Mouse (Mus musculus) kidney, adult 18-20 months (tissue): ENCODE measurements around the gene Nrp1.

Source experiments
- DNase-seq: peaks from one replicate; pipeline ENCODE4 v3.0.0; 2021

Gene Nrp1

GRCm38 (mm10) chr8:128517546-128518102 lies 159.2 kb downstream of the Nrp1 start:
- no peak for DNase-seq

- peak; percentile 8 for DNase-seq
These were observed 161.0 kb downstream of the Nrp1 start for GRCm38 (mm10) chr8:128519366-128519765.

- peak; percentile 11 for DNase-seq
These were observed 165.4 kb downstream of the Nrp1 start for GRCm38 (mm10) chr8:128523825-128524224.

GRCm38 (mm10) chr8:128525912-128526311 lies 167.5 kb downstream of the Nrp1 start:
- DNase-seq, result no peak

- DNase-seq, result no peak
These were observed 170.4 kb downstream of the Nrp1 start for GRCm38 (mm10) chr8:128528591-128529383.

DNA sequence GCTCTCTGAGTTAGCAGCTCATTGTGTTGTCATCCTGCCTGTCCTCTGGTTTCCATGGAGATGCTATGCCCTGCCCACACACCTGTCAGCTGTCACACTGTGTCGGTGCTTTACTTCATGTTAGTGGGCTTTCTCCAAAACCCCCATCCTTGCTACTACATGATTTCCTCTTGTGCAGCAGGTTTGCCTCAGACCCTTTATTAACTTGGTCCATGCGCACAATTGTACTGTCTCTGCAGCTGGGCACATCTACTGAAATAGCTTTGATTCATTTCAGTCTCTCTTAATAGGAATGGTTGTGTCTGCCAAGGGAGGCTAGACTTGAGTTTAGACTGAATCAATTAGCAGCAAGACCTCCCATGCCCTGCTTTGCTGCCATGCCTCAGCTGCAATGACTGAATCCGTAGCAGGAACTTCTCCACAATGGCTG lies 176.1 kb downstream of the Nrp1 start:
- no peak for DNase-seq

DNA sequence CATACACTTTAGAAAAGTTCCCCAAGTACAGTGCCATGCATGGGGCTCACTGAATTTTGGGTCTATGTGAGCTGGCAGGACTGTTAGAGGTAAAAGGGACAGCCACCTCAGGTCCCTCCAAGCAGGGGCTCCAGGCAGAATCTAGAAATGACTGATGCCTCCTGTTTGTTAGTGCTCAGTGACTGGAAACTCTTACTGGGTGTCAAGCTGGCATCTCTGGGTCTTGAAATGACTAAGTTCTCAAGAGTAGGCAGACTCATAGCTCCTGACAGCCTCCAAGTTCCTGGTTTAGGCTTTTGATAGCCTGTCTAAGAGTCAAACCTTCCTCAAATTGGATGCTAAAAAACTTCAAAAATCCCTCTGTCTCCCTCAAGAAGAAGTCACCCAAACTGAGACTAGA lies 177.3 kb downstream of the Nrp1 start:
- DNase-seq, result no peak

DNA sequence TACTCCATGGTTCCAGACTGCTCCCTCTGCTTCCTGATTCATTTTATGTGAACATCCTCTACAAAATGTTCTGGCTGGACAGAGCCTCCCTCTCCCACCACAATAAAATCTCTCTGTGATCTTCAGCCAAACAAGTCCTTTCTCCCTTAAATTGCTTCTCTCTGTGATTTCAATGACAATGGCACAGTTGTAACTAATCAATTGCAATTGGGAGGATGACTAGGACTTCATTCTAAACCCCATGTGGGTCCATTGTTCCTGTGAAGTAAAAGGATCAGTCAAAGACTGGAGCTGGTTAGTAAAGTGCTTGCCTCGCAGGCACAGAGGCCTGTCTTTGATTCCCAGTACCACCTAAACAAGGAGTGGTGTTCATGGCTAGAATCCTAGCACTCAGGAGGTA lies 180.0 kb downstream of the Nrp1 start:
- no peak for DNase-seq

DNA sequence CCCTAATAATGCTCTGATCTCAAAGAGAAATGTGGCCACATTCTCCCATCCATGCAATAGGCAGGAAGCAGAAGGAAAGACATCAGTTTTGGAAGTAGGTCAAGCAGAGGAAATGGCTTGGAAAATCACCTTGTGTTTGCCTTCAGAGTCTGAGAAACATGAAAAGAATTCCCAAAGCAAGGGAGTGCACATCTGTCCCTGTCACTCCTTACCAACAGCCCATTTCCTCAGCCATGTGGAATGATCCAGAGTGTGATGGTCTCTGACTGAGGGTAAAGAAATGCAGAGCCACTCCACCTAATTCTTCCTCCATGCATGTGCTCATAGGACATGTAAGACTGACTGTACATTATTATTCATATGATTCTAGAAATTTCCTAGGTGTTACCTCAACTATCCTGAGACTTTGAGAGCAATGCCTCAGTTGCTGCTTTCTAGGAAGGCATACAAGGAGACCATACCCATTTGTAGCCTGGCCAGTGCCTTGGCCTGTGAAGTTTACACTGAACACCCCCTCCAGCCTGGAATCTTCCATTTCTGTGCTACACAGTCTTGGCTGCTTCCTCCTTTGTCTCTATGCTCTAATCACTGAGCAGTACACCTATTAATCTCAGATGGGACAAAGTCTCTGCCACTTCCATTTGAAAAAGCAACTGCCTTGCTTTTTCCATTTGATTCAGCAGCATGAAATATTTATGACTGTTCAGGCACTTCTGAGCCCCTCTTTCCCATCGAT lies 183.1 kb downstream of the Nrp1 start:
- DNase-seq, result no peak

- no peak for DNase-seq
These were observed 185.9 kb downstream of the Nrp1 start for GRCm38 (mm10) chr8:128544128-128544846.

- DNase-seq, result no peak
These were observed 187.9 kb downstream of the Nrp1 start for GRCm38 (mm10) chr8:128546287-128546686.

- DNase-seq, result no peak
These were observed 189.0 kb downstream of the Nrp1 start for GRCm38 (mm10) chr8:128547361-128547760.

GRCm38 (mm10) chr8:128549738-128550137 lies 191.3 kb downstream of the Nrp1 start:
- no peak for DNase-seq

DNA sequence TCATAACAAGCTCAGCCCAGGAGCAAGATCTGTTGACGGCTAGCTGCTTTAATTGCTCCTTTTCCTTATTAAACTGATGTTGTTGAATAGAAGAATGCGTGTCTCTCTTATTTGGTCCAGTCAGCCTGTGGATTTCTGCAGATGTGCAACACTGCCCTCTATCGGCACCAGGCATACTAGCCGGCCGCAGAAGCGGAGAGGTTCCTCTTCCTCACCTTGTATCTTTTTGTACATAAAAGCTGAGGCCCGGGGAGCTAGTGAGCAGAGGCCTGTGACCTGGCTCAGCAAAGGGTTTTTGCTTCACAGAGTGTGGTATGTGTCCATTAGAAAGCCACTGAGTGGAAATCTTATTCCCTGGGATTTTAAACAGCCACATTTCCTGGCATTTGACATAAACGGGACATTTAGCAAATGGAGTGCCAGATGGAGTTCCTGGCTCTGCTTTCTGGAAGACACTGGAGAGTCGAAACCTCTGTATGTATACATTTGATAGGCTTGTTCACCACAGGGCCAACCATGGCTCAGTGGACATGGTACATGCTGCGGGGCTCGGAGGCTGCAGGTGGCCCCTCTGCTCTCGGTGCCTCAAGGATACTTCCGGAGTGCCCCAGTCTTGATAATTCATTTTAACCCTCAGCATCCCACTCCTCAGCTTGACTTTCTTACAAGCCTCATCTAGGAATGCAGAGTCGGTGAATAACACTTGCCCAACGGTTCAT lies 193.2 kb downstream of the Nrp1 start:
- DNase-seq, result peak; percentile 71
